Mouse (Mus musculus) lung, embryonic 14.5 days (tissue): ENCODE measurements at regions not wholly inside any gene's neighbourhood (a gene's known extent, or its start where the extent isn't known, plus 50 kb on each side); places are given as distances from the start of the nearest gene placed in this dataset. TPM values are rescaled to one million over a fixed set of nuclear protein-coding genes. Genes with fewer than 3 reads are reported as not detected.
A peak's percentile ranks its signal among the peaks of the same experiment; 100 is the strongest.

Experiments used
- ATAC-seq: fragments of 200-750 bp; cut with Nextera tagmentation; 2 replicates; pipeline ENCODE4 v1.8.0; 2017; ENCODE audit warnings: mild to moderate bottlenecking, moderate TSS enrichment, moderate library complexity; ENCODE audit not compliant: insufficient read depth
- DNase-seq: peaks from one replicate; pipeline ENCODE4 v3.0.0-alpha.2; 2015
- H3K27ac ChIP-seq: fragments of 300-500 bp; sonication (generic); 2 replicates; pipeline ENCODE4 v1.5.1; 2014; ENCODE audit warnings: low read depth, mild to moderate bottlenecking, moderate library complexity
- H3K27me3 ChIP-seq: fragments of 300-500 bp; sonication (generic); 2 replicates; pipeline ENCODE4 v1.6.1; 2014; ENCODE audit warnings: low read length, control low read depth; ENCODE audit not compliant: insufficient read depth
- H3K36me3 ChIP-seq: fragments of 300-500 bp; sonication (generic); 2 replicates; pipeline ENCODE4 v1.6.1; 2014; ENCODE audit warnings: control low read depth; ENCODE audit not compliant: insufficient read depth
- H3K4me1 ChIP-seq: fragments of 300-500 bp; sonication (generic); 2 replicates; pipeline ENCODE4 v1.6.1; 2014; ENCODE audit warnings: antibody characterized with exemption, control low read depth; ENCODE audit not compliant: insufficient read depth
- H3K4me2 ChIP-seq: fragments of 300-500 bp; sonication (generic); 2 replicates; pipeline ENCODE4 v1.6.1; 2014; ENCODE audit warnings: mild to moderate bottlenecking
- H3K4me3 ChIP-seq: fragments of 300-500 bp; sonication (generic); 2 replicates; pipeline ENCODE4 v1.5.1; 2014; ENCODE audit warnings: low read depth, low read length
- H3K9ac ChIP-seq: fragments of 300-500 bp; sonication (generic); 2 replicates; pipeline ENCODE4 v1.6.1; 2014
- H3K9me3 ChIP-seq: fragments of 300-500 bp; sonication (generic); 2 replicates; pipeline ENCODE4 v1.6.1; 2016; ENCODE audit warnings: low read depth, low read length, control low read depth
- CTCF ChIP-seq: IDR thresholded peaks from 2 replicates; pipeline ENCODE4 v1.5.1; 2016; ENCODE audit warnings: antibody characterized with exemption, low read depth
- WGBS: fragments of 180-500 bp; shearing (Covaris S2); extraction: QIAGEN DNeasy Blood & Tissue Kit; methylation state at CpG from one replicate; pipeline ENCODE4 v1.1.7; 2014; 5-methylcytosine and 5-hydroxymethylcytosine counted together
- microRNA-seq: library from miRNA; unstranded; fragments of <30 nt; microRNA quantifications from one replicate; pipeline ENCODE4, GENCODE M21; 2016; ENCODE audit warnings: borderline number of aligned reads

DNA sequence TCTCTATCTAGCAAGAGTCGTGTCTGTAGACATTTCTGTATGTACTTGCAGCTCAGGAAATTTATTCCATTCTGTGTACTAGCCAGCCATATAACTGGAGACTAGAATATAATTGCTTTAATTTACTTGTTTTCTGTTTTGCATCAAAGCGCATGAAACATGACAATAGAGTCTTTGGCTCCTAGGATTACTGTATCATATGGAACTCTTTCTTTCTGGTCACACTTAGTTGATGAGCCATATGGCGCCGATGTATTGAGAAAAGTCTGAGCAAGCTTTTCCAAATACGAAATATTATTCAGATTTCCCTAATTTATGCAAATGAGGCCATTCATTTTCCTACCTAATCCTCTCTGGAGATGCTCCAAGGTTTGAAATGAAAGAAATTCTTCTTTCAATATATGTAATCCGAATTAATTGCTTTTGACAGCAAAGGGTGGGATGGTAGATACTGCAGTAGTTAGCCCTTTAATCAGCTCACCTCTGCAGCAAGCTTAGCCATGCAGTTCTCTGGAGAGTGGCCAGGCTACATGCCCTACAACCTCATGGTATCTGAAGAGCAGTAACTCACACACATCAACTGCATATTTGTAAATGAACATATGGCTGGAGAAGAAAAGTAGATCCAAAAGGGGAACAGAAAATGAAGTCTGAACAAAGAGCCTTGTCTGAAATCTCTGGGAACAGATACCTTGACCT lies 913.4 kb downstream of the Ntrk3 start:
- ATAC-seq (no peak), DNase-seq (no peak)
- Histone ChIP-seq H3K36me3 (no peaks in the 10 kb centered on the region), H3K4me1 (no peaks in the 10 kb centered on the region), H3K4me3 (no peak overlapping the region), H3K4me2 (no peak overlapping the region), H3K9ac (no peak overlapping the region), H3K27ac (no peak overlapping the region), H3K27me3 (no peaks in the 10 kb centered on the region), H3K9me3 (no peaks in the 10 kb centered on the region)
- 79% methylated on average over 6 of the region's 6 CpGs for WGBS
- TF ChIP-seq CTCF: no peak

DNA sequence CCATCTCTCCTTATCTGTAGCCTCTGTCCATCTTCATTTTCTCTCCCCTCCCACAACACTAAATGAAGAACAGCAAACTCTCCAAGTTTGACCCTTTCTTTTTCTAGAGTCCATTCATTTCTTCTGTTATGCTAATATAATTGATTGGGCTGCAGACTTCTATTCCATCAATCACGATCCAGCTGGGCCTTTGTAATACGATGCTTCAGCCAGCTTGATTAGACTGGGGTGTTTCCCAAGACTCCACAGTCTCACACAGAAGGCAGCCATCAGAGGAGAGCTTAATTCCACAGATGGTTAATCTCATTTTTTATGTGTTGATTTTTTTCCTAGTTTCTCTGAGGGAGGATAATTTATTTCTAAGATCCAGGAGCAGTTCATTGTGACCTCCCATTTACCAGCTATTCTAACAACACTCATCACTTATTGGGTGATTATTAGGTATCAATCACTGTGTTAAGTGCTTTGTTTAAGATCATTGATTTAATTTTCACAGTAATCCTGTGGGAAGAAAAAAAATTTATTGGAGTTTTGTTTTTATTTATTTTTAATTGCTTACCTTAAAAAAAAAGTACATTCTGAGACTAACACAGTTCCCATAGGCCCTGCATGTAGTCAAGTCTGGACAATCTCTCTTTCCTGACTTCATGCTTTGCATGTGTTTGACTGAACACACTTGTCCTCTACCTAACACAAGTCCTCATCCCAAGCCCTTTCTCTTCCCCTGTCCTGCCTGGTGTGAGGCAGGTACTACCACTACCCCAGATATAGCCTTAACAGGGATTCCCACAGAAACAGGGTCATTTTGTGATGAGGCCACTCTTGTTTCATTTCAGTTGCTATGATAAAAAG lies 925.5 kb downstream of the Ntrk3 start:
- Histone ChIP-seq H3K9ac (no peak overlapping the region), H3K4me3 (no peak overlapping the region), H3K4me1 (no peaks in the 10 kb centered on the region), H3K4me2 (no peak overlapping the region), H3K9me3 (no peaks in the 10 kb centered on the region), H3K36me3 (no peaks in the 10 kb centered on the region), H3K27ac (no peak overlapping the region), H3K27me3 (no peaks in the 10 kb centered on the region)
- 1% methylated on average over 2 of the region's 2 CpGs for WGBS
- no peak for DNase-seq
- no peak for ATAC-seq
- no peak for TF ChIP-seq CTCF

DNA sequence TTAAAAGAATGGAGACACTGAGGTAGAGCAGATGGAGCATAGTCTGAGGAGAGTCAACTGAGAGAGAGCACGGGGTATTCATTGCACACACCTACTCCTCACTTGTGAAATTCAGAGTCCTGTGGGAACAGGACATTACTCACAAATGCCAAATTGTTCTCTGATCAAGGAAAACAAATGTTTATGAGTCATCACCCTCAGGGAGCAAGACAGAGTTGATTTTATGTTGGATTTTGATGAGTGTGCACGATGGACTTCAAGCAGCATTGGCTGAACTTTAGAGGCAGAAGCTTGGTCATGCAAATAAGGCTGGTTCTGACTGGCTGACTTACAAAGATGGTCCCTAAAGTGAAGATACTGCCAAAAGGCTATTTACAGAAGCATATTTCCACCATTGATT lies 951.0 kb downstream of the Ntrk3 start:
- no peak for TF ChIP-seq CTCF
- Histone ChIP-seq H3K9ac (no peak overlapping the region), H3K27ac (no peak overlapping the region), H3K36me3 (no peaks in the 10 kb centered on the region), H3K9me3 (no peaks in the 10 kb centered on the region), H3K4me1 (no peaks in the 10 kb centered on the region), H3K4me2 (no peak overlapping the region), H3K4me3 (no peak overlapping the region), H3K27me3 (no peaks in the 10 kb centered on the region)
- no peak for DNase-seq
- no peak for ATAC-seq
- WGBS: 72% methylated on average over 2 of the region's 2 CpGs

DNA sequence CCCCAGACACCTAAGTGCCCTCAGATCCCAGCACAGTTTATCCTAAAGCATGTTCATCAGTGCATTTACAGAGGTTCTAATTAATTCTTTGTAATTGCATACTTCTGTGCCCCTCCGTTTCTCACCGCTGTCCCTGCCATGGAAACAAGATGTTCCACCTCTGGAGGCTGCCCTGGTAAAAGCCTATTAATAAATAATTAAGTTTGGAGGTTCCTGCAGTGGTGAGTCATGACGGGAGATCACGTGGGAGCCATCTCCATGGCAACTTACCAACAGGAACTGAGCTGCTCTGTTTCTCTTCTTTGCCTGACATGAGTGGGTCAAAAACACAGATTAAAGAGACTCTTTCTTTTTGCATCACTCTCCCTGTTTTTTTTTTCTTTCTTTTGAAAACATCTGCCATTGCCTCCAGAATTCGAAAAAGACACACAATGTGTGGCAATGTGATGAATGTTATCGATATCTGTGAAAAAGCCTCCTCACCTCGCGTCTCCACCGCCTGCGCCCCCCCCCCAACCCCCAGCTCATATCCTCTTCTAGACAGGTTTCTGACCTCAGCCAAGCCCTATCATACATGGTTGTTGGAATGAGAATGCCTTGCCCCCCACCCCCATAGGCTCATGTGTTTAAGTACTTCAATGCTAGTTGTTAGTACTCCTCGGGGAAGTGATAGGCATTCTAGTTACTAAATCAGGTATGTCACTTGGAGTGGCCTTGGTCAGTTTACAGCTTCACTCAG lies 965.9 kb downstream of the Ntrk3 start:
- no peak for TF ChIP-seq CTCF
- 54% methylated on average over 11 of the region's 11 CpGs for WGBS
- ATAC-seq (no peak), DNase-seq (peak; percentile 18)
- Histone ChIP-seq H3K27me3 (no peaks in the 10 kb centered on the region), H3K4me3 (no peak overlapping the region), H3K9me3 (no peaks in the 10 kb centered on the region), H3K36me3 (no peaks in the 10 kb centered on the region), H3K9ac (no peak overlapping the region), H3K4me2 (no peak overlapping the region), H3K4me1 (no peaks in the 10 kb centered on the region), H3K27ac (no peak overlapping the region)

DNA sequence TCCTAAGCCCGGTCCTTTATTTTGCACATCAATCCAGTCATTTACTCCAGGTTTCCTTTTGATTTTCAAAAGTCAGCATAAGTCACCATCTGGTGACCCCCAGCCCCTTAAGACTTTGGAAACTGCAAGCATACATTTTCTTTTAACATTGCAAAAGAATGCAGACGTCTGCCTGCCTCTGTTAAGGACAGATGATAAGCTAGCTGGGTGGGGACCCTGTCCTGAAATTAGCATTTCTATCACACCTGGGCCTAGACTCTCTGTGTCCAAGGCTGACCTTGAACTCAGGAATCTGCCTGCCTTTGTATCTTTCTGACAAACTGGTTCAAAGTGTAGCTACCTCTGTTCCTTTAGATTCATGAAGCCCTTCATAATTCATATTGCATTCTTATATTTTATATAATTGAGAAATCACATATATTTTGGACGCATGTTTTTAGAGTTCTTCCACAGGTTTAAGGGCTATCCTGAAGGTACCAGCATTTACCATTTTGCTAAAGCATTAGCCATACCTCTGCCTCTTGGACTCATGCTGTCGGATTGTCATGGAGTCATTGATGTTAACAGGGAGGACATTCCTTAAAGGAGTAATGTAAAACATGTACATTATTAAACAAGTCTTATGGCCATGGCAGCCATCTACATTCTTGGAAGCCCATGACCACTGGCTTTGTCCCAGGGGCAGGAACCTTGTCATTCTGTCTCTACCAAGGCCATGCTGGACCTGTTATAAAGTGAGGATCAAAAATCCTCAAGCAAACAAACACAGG lies 998.6 kb downstream of the Ntrk3 start:
- no peak overlapping the region for H3K4me2 ChIP-seq
- DNase-seq (no peak), ATAC-seq (no peak)
- no peak overlapping the region for H3K9ac ChIP-seq
- no peaks in the 10 kb centered on the region for H3K4me1 ChIP-seq
- no peaks in the 10 kb centered on the region for H3K36me3 ChIP-seq
- 68% methylated on average over 4 of the region's 4 CpGs for WGBS
- no peaks in the 10 kb centered on the region for H3K27me3 ChIP-seq
- TF ChIP-seq CTCF: no peak
- no peaks in the 10 kb centered on the region for H3K9me3 ChIP-seq
- H3K4me3 ChIP-seq: no peak overlapping the region
- H3K27ac ChIP-seq: no peak overlapping the region

Small RNA genes lying in the stretch of these regions (microRNA-seq; reads per million reads assigned to microRNA genes)
- not detected for gene Gm44358
